Mouse (Mus musculus): ENCODE data around the gene Cideb.

DNA sequence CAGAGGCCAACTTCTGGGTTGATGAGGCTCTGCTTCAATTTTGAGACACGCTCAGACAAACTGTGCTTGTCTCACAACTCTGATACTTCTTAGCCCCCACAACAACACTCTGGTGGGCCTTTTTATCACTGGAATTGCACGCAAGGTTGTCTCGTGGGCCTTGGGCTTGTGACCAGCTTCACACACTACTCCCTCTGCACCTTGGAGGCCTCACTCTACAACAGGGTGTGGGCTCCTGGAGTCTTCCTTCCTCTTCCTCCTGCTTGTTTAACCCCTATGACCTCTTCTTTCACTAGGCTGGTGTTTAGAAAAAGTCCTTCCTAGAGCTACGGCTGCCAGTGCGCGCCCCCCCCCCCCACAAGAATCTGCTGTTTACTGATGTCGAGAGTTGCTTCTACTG lies 18.5 kb upstream of the Cideb start:
- TF ChIP-seq MAX (IDR thresholded peaks at IDR 0.05; ENCODE audit: low read depth) = no peak
- TF ChIP-seq POLR2A (IDR thresholded peaks at IDR 0.05; ENCODE audit: insufficient read length, low read depth) = no peak
- no peak for TF ChIP-seq E2F4 (IDR thresholded peaks at IDR 0.05; ENCODE audit: insufficient read depth)
- TF ChIP-seq USF1 (IDR thresholded peaks at IDR 0.05; ENCODE audit: low read depth) = no peak
- TF ChIP-seq MYOD1 (IDR thresholded peaks at IDR 0.05; ENCODE audit: control insufficient read depth in 1 of 3, insufficient read length in 2 of 3, low read depth in 2 of 3) = no peak
- TF ChIP-seq CEBPB (IDR thresholded peaks at IDR 0.05; ENCODE audit: insufficient read depth, poor library complexity, severe bottlenecking) = no peak
- TF ChIP-seq TCF3 (IDR thresholded peaks at IDR 0.05; ENCODE audit: insufficient read length, low read depth) = no peak
- TF ChIP-seq POLR2AphosphoS2 (IDR thresholded peaks at IDR 0.05; ENCODE audit: insufficient read length, low read depth) = no peak
- TF ChIP-seq MYOG (IDR thresholded peaks at IDR 0.05; ENCODE audit: control insufficient read depth in 1 of 3, insufficient read depth in 1 of 3, insufficient read length in 2 of 3, low read depth in 2 of 3) = no peak
- no peak for TF ChIP-seq TCF12 (IDR thresholded peaks at IDR 0.05; ENCODE audit: insufficient read depth, poor library complexity, severe bottlenecking)
- TF ChIP-seq REST (IDR thresholded peaks at IDR 0.05; ENCODE audit: insufficient read depth, insufficient read length) = no peak
